Mouse (Mus musculus): ENCODE results near the gene Cx3cr1. TPM values are rescaled to one million over a fixed set of nuclear protein-coding genes. Genes with fewer than 3 reads are reported as not detected.

Gene Cx3cr1
- polyA plus RNA-seq, 1 experiment = 3.9 TPM

DNA sequence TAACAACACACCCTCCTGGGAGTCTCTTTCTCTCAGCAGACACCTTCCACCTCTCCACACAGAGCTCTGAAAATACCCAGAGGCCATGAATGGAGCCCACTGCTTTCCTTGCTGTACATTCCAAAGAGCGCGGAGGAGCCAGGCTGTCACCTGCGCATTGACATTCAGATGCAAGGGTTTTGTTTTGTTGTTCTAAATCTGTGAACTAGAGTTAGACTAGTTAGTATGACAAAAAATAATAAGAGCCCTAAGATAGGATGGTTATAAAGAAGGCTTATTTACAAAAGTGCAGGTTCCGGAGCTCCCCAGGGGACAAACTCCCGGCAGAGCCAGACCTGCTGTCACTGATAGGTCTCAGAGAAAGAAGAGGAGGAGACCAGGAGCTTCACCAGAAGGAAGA, 78.4 kb downstream of the Cx3cr1 start:
- H3K36me3 ChIP-seq (ENCODE audit: control insufficient read depth, insufficient read depth, low read length) = no peaks in the 10 kb centered on the region
- peaks cover 7% of the 10 kb centered on the region; the same call in 1 of the 2 replicates for H3K27me3 ChIP-seq (ENCODE audit: control insufficient read depth, insufficient read depth, low read length)
- WGBS = 61% methylated on average over 5 of the region's 5 CpGs
- H3K4me1 ChIP-seq (ENCODE audit: control insufficient read depth, insufficient read depth, insufficient read length, low read length) = no peaks in the 10 kb centered on the region
- TF ChIP-seq POLR2A (IDR thresholded peaks at IDR 0.05; ENCODE audit: low read depth, low read length) (no peak), CTCF (IDR thresholded peaks at IDR 0.05; ENCODE audit: extremely low read depth, insufficient read length, insufficient replicate concordance, low read depth, low read length) (no peak)
- no peak overlapping the region for H3K27ac ChIP-seq (ENCODE audit: insufficient read depth, low read depth, low read length)
- no peak overlapping the region for H3K4me3 ChIP-seq (ENCODE audit: low read depth, low read length)

DNA sequence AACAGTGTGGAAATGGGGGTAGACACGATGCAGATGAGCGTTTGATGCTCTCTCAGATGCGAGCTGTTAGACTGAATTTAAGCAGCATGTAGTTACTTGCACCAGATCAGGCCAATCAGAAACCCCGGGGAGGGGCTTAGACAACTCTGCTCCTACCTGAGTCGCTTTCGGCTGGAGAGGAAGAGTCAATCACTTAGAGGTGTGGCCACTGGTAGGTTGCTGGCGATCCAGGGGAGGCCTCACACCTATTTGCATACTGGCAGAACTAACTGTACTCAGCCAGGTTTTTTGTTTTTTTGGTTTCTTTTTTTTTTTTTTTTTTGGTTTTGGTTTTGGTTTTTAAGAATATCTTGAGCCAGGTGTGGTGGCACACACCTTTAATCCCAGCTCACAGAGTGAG, 81.4 kb downstream of the Cx3cr1 start:
- peaks cover 7% of the 10 kb centered on the region; the same call in 1 of the 2 replicates for H3K27me3 ChIP-seq (ENCODE audit: control insufficient read depth, insufficient read depth, low read length)
- TF ChIP-seq CTCF (IDR thresholded peaks at IDR 0.05; ENCODE audit: extremely low read depth, insufficient read length, insufficient replicate concordance, low read depth, low read length) = no peak
- no peak for TF ChIP-seq POLR2A (IDR thresholded peaks at IDR 0.05; ENCODE audit: low read depth, low read length)
- H3K36me3 ChIP-seq (ENCODE audit: control insufficient read depth, insufficient read depth, low read length) = no peaks in the 10 kb centered on the region
- no peak overlapping the region for H3K27ac ChIP-seq (ENCODE audit: insufficient read depth, low read depth, low read length)
- H3K4me3 ChIP-seq (ENCODE audit: low read depth, low read length) = no peak overlapping the region
- H3K4me1 ChIP-seq (ENCODE audit: control insufficient read depth, insufficient read depth, insufficient read length, low read length) = peaks cover 6% of the 10 kb centered on the region
- WGBS = 37% methylated on average over 7 of the region's 7 CpGs

DNA sequence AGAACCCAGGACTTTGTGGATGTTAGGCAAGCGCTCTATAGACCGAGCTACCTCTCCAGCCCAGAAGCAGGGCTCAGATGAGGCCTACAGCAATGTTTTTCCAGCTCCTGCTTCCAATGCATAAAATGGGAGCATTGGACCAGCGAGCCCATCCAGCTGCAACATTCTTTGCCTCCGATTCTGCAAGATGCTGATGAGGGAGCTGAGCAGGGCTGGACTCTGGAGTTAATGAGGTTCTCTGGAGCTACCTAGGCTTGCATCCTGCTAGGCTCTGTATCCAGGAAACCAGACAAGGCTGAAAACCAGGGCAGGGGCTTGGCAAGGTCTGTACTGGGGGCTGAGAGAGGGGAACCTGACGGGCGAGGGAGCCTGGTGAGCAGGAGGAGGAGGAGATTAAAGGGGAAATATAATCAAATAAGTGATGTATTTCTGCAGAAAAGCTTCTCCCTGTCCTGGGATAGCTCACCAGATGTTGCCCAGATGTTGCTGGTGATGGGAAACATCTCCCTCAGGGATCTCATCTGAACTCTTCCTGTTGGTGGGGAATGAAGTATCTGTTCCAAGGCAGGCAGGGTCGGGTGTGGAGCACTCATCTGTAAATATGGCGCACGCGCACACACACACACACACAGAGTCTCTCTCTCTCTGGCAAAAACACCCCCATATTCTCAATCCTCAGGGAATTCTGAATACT, 83.7 kb downstream of the Cx3cr1 start:
- no peak overlapping the region for H3K27ac ChIP-seq (ENCODE audit: insufficient read depth, low read depth, low read length)
- H3K4me3 ChIP-seq (ENCODE audit: low read depth, low read length) = no peak overlapping the region
- TF ChIP-seq POLR2A (IDR thresholded peaks at IDR 0.05; ENCODE audit: low read depth, low read length) = no peak
- TF ChIP-seq CTCF (IDR thresholded peaks at IDR 0.05; ENCODE audit: extremely low read depth, insufficient read length, insufficient replicate concordance, low read depth, low read length) = no peak
- no peaks in the 10 kb centered on the region for H3K27me3 ChIP-seq (ENCODE audit: control insufficient read depth, insufficient read depth, low read length)
- no peaks in the 10 kb centered on the region for H3K36me3 ChIP-seq (ENCODE audit: control insufficient read depth, insufficient read depth, low read length)
- 81% methylated on average over 10 of the region's 10 CpGs for WGBS
- H3K4me1 ChIP-seq (ENCODE audit: control insufficient read depth, insufficient read depth, insufficient read length, low read length) = peaks cover 23% of the 10 kb centered on the region

DNA sequence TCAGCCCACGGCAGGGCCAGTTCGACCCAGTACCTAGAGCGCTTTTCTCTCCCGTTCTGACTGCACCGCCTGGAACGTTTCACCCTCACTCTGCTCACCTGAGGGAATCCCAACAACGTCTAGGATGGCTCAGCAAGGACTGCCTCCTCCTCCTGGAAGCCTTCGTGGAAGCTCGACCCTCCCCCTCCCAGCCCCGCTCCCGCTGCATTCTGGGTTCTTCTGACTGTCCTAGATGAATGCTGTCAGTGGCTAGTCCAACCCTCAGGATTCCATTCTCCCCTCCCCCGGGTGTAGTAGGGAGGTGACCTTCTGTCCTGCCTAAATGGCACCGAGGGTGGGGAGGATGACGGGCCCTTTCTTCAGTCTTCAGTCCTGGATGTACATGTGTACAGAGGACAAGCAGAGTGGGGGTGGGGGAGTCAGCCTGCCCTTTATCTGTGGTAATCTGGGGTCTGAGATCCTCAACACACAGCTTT, 85.1 kb downstream of the Cx3cr1 start, which contains the start of gene Csrnp1:
Csrnp1 (minus strand) TSS at position 123 of the 476 bp plus-strand sequence.
- Histone ChIP-seq H3K4me3 (ENCODE audit: low read depth, low read length) (peak within 1 kb of the TSS; percentile 99), H3K36me3 (ENCODE audit: control insufficient read depth, insufficient read depth, low read length) (no peaks in the 10 kb centered on the region), H3K27ac (ENCODE audit: insufficient read depth, low read depth, low read length) (peak within 1 kb of the TSS; percentile 95), H3K27me3 (ENCODE audit: control insufficient read depth, insufficient read depth, low read length) (no peaks in the 10 kb centered on the region), H3K4me1 (ENCODE audit: control insufficient read depth, insufficient read depth, insufficient read length, low read length) (peaks cover 29% of the 10 kb centered on the region)
- WGBS = 38% methylated on average over 14 of the region's 14 CpGs
- no peak for TF ChIP-seq CTCF (IDR thresholded peaks at IDR 0.05; ENCODE audit: extremely low read depth, insufficient read length, insufficient replicate concordance, low read depth, low read length)
- TF ChIP-seq POLR2A (IDR thresholded peaks at IDR 0.05; ENCODE audit: low read depth, low read length) = no peak

DNA sequence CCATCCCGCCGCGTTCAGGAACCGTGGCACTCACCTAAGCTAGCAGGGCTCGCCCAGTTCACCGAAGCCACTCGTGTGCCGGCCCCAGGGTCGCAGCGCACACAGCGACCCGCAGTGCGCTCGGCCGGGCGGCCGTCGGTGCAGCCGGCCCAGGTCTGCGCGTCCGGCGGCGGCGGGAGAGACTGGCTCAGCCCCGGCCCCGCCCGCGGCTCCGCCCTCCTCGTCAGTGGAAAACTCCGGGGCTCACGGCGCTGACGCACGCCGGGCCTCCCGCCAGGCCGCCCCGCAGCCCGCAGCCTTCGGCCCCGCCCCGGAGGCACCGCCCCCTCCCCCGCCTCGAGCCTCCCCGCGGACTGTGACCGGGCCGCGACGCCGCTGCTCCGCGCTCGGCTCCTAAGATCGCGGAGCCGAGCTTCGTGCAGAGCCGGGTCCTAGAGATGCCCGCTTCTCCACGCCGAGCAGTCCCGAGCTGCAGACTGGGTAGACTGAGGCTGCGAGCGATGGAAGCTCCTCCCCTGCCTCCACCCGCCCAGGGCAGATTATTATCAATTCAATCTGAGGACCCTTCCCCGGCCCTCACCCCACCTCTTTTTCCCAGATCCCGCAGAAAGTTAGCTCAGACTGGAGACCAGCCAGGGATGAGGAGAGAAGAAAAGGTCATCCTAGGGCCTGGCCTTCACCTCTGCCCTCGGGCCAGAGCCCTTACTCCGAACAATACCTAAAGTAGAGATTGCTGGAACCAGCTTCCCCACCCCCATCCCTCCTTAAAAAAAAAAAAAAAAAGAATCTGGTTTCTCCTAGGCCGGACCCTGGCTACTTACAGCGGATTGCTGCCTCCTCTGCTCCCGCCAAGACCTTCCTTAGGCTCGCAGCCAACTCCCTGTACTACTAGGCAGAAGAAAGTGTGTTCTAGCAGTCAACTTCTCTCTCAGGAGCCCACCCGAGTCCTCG, 85.8 kb downstream of the Cx3cr1 start:
- 3% methylated on average over 78 of the region's 79 CpGs for WGBS

DNA sequence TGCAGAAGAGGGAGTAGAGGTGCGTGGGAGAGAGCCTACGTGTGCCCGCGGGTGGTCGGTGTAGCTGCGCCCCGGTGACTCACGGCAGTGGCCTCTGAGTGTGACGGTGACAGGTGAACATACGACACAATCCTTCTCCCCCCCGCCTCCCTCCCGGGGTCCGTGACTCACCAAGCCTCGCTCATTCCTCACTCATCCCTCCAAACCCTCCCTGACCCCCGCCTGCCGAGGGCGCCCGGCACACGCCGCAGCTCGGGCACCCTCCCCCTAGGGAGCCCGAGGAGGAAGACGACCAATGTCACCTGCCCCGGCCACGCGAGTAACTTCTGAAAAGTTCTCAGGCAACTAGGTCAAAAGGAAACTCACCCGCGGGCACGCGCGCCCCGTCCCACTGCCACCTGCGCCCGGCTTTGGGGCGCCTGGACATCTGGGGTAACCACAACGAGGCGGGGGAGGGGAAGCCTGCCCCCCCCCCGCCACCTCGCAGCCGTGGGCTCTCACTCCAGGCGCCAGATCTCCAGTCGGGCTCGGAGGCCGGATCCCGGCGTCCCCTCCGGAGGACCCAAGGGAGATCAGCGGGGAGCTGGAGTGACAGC, 86.6 kb downstream of the Cx3cr1 start:
- Histone ChIP-seq H3K4me3 (ENCODE audit: low read depth, low read length) (peak overlapping the region; percentile 99), H3K36me3 (ENCODE audit: control insufficient read depth, insufficient read depth, low read length) (no peaks in the 10 kb centered on the region), H3K4me1 (ENCODE audit: control insufficient read depth, insufficient read depth, insufficient read length, low read length) (peaks cover 29% of the 10 kb centered on the region), H3K27ac (ENCODE audit: insufficient read depth, low read depth, low read length) (peak overlapping the region; percentile 95), H3K27me3 (ENCODE audit: control insufficient read depth, insufficient read depth, low read length) (no peaks in the 10 kb centered on the region)
- TF ChIP-seq CTCF (IDR thresholded peaks at IDR 0.05; ENCODE audit: extremely low read depth, insufficient read length, insufficient replicate concordance, low read depth, low read length) = no peak
- TF ChIP-seq POLR2A (IDR thresholded peaks at IDR 0.05; ENCODE audit: low read depth, low read length) = no peak
- under 1% methylated on average over 48 of the region's 48 CpGs for WGBS

More for the DNA sequence above, 85.8 kb downstream of the Cx3cr1 start:
- H3K4me3 ChIP-seq (ENCODE audit: low read depth, low read length) = peak overlapping the region; percentile 99
- peak overlapping the region; percentile 95 for H3K27ac ChIP-seq (ENCODE audit: insufficient read depth, low read depth, low read length)
- H3K36me3 ChIP-seq (ENCODE audit: control insufficient read depth, insufficient read depth, low read length) = no peaks in the 10 kb centered on the region
- no peaks in the 10 kb centered on the region for H3K27me3 ChIP-seq (ENCODE audit: control insufficient read depth, insufficient read depth, low read length)
- TF ChIP-seq CTCF (IDR thresholded peaks at IDR 0.05; ENCODE audit: extremely low read depth, insufficient read length, insufficient replicate concordance, low read depth, low read length) = no peak
- TF ChIP-seq POLR2A (IDR thresholded peaks at IDR 0.05; ENCODE audit: low read depth, low read length) = peak; percentile 94
- peaks cover 29% of the 10 kb centered on the region for H3K4me1 ChIP-seq (ENCODE audit: control insufficient read depth, insufficient read depth, insufficient read length, low read length)

Data from small intestine, adult 2 months (tissue).